ENCODE assay signal across 37 mouse cellular contexts in the genomic region with DNA sequence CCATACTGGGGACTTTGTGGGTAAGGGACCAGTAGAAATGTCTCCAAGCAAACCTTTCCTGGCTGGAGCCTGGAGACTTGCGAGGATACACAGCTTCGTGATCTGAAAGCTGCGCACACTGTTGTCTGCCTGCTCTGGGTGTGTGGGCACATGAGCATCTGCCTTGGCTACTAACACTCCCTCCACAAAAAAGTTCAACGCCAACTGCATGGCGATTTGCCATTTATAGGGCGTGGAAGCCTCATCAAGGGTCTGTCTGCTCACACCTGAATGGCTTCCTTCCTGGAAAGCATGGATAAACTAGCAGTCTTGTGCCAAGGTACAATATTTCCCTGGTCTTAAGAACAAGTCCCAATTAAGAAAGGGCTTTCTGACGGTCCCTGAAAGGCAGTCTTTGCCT. TPM values are rescaled to one million over a fixed set of nuclear protein-coding genes. Genes with fewer than 3 reads are reported as not detected.
DNase-seq lines count a peak whose midpoint lies in the region; ATAC-seq and TF ChIP-seq lines count a peak whose summit lies in the region.
"Had no signal": no experiment of that assay in that cellular context is flagged by ENCODE, and none has a peak within 500 bp of the region (broad histone marks: within the 10 kb centered on the region; RNA-seq: fewer than 3 reads in every experiment).

No protein-coding gene starts in this region.

- no peak for TF ChIP-seq POLR2A in brain, embryonic 14.5 days (IDR thresholded peaks at IDR 0.05; ENCODE audit: borderline replicate concordance, extremely low read depth, insufficient read depth, insufficient read length, poor library complexity, severe bottlenecking)

- H3K9me3 ChIP-seq in heart, embryonic 13.5 days: no peaks in the 10 kb centered on the region
- H3K9me3 ChIP-seq: embryonic facial prominence, embryonic 10.5 days; embryonic facial prominence, embryonic 15.5 days; forebrain, embryonic 15.5 days; heart, embryonic 12.5 days; hindbrain, embryonic 10.5 days; hindbrain, embryonic 15.5 days; limb, embryonic 13.5 days; lung, embryonic 15.5 days; megakaryocyte, embryonic 14.5 days; midbrain, embryonic 12.5 days; neural tube, embryonic 12.5 days had no signal

- no peak overlapping the region for H3K9ac ChIP-seq in heart, embryonic 13.5 days
- H3K9ac ChIP-seq: embryonic facial prominence, embryonic 15.5 days; forebrain, embryonic 15.5 days; heart, embryonic 12.5 days; hindbrain, embryonic 15.5 days; limb, embryonic 13.5 days; lung, embryonic 15.5 days; midbrain, embryonic 12.5 days; neural tube, embryonic 12.5 days had no signal

- H3K27me3 ChIP-seq in heart, embryonic 13.5 days (replicated peaks): no peaks in the 10 kb centered on the region
- H3K27me3 ChIP-seq: embryonic facial prominence, embryonic 15.5 days; forebrain, embryonic 15.5 days; hindbrain, embryonic 15.5 days; limb, embryonic 13.5 days; lung, embryonic 15.5 days; midbrain, embryonic 12.5 days; neural tube, embryonic 12.5 days had no signal

- H3K36me3 ChIP-seq in heart, embryonic 13.5 days: no peaks in the 10 kb centered on the region
- H3K36me3 ChIP-seq: embryonic facial prominence, embryonic 10.5 days; embryonic facial prominence, embryonic 15.5 days; forebrain, embryonic 15.5 days; heart, embryonic 12.5 days; hindbrain, embryonic 10.5 days; hindbrain, embryonic 15.5 days; limb, embryonic 13.5 days; lung, embryonic 15.5 days; midbrain, embryonic 12.5 days; neural tube, embryonic 12.5 days had no signal

- no peak for DNase-seq in heart, adult 11 months
- peak; percentile 32 for DNase-seq in layer of hippocampus, adult 9-11 months
- DNase-seq in layer of hippocampus, postnatal 10 days (ENCODE audit: low spot score in 2 of 2): no peak
- DNase-seq in brain, adult 2 months (ENCODE audit: low read depth, low spot score): peak; percentile 74
- peak; percentile 64 for DNase-seq in brain, embryonic 14.5 days (ENCODE audit: low read depth)
- no peak for DNase-seq in cerebellum, postnatal 25 days
- DNase-seq: adrenal gland, postnatal 25 days; B cell, adult 2 months; cerebellum, adult 2 months; cerebellum, postnatal 14 days; gastrocnemius, postnatal 25 days; heart, adult 18-20 months; heart, postnatal 14 days; kidney, adult 8-10 months; kidney, postnatal 4 days; lung, postnatal 36 days; spleen, adult 18-20 months; thymus, adult 2 months; thymus, postnatal 4 days had no signal

- ATAC-seq in heart, embryonic 13.5 days (ENCODE audit: extremely low read depth, insufficient number of reproducible peaks, low FRiP score, low TSS enrichment): no peak
- ATAC-seq: forebrain, embryonic 15.5 days; inflammation-experienced regulatory T-cells, adult 6 months had no signal

- peaks cover 52% of the 10 kb centered on the region for H3K4me1 ChIP-seq in heart, embryonic 13.5 days
- H3K4me1 ChIP-seq: limb, embryonic 13.5 days; lung, embryonic 15.5 days had no signal

- 71% methylated on average over 7 of the region's 7 CpGs for WGBS in heart, embryonic 13.5 days

- H3K27ac ChIP-seq in heart, embryonic 13.5 days (replicated peaks): 0 out of 2 replicates have a peak overlapping the region, but pooled peaks have one; percentile 6
- H3K27ac ChIP-seq: embryonic facial prominence, embryonic 10.5 days; embryonic facial prominence, embryonic 15.5 days; forebrain, embryonic 15.5 days; hindbrain, embryonic 10.5 days; hindbrain, embryonic 15.5 days; kidney, postnatal 0 days; limb, embryonic 13.5 days; lung, embryonic 15.5 days; midbrain, embryonic 12.5 days; neural tube, embryonic 12.5 days; stomach, postnatal 0 days had no signal

- TF ChIP-seq CTCF in brain, embryonic 14.5 days (IDR thresholded peaks at IDR 0.05; ENCODE audit: borderline replicate concordance, extremely low read depth, insufficient read depth, insufficient read length): no peak

- no peak overlapping the region for H3K4me2 ChIP-seq in heart, embryonic 13.5 days
- H3K4me2 ChIP-seq: embryonic facial prominence, embryonic 15.5 days; forebrain, embryonic 15.5 days; heart, embryonic 12.5 days; hindbrain, embryonic 15.5 days; limb, embryonic 13.5 days; liver, embryonic 11.5 days; lung, embryonic 15.5 days; midbrain, embryonic 12.5 days; neural tube, embryonic 12.5 days had no signal

- no peak overlapping the region for H3K4me3 ChIP-seq in heart, embryonic 13.5 days
- H3K4me3 ChIP-seq: embryonic facial prominence, embryonic 10.5 days; embryonic facial prominence, embryonic 15.5 days; forebrain, embryonic 15.5 days; heart, embryonic 12.5 days; hindbrain, embryonic 10.5 days; hindbrain, embryonic 15.5 days; limb, embryonic 13.5 days; lung, embryonic 15.5 days; megakaryocyte, embryonic 14.5 days; midbrain, embryonic 12.5 days; myocyte; neural tube, embryonic 12.5 days had no signal

RNA-seq across cellular contexts. Expression of a gene that starts 12.5 kb away (rescaled TPM):
- 0.96 and 1.3 TPM in 2 replicates for polyA plus RNA-seq in heart, embryonic 13.5 days (2015; fragmentation: Nextera tagmentation; extraction: Ambion mirVana)
- total RNA-seq in layer of hippocampus, postnatal 10 days (2021): 1 to 10 TPM; 5.3 to 5.4 TPM
- polyA plus RNA-seq in brain, embryonic 14.5 days (2012; rRNA removed): 0.28 and 0.41 TPM in 2 replicates
- total RNA-seq: gastrocnemius, postnatal 25 days had no signal
- polyA plus RNA-seq: inflammation-experienced regulatory T-cells, adult 6 months; myocyte had no signal

RNA-seq across cellular contexts. Expression of a gene that starts 56.7 kb away (rescaled TPM):
- polyA plus RNA-seq in heart, embryonic 13.5 days (2015; fragmentation: Nextera tagmentation; extraction: Ambion mirVana): 58.5 and 76.5 TPM in 2 replicates
- 10 to 100 TPM; 30.2 to 33.7 TPM for total RNA-seq in layer of hippocampus, postnatal 10 days (2021)
- 86.3 and 111 TPM in 2 replicates for polyA plus RNA-seq in brain, embryonic 14.5 days (2012; rRNA removed)

RNA-seq across cellular contexts. Expression of a gene that starts 57.3 kb away (rescaled TPM):
- 0.08 and 0.13 TPM in 2 replicates for polyA plus RNA-seq in heart, embryonic 13.5 days (2015; fragmentation: Nextera tagmentation; extraction: Ambion mirVana)
- total RNA-seq in layer of hippocampus, postnatal 10 days (2021): not detected
- not detected in 2 replicates for polyA plus RNA-seq in brain, embryonic 14.5 days (2012; rRNA removed)
- total RNA-seq: gastrocnemius, postnatal 25 days; layer of hippocampus, postnatal 25 days had no signal
- polyA plus RNA-seq: embryonic facial prominence, embryonic 10.5 days; forebrain, embryonic 15.5 days; hindbrain, embryonic 15.5 days; inflammation-experienced regulatory T-cells, adult 6 months; limb, embryonic 13.5 days; neural tube, embryonic 12.5 days; stomach, postnatal 0 days had no signal

Comparison
In these comparisons a context has a peak if more than half of its experiments do, and no peak if none do; other contexts are left out.
1. DNase-seq: peak in layer of hippocampus, adult 9-11 months (single experiment), brain, adult 2 months (single experiment) and brain, embryonic 14.5 days (single experiment); none in heart, adult 11 months (single experiment), layer of hippocampus, postnatal 10 days (0 of 2) and cerebellum, postnatal 25 days (0 of 2).